Mouse (Mus musculus) liver, adult 2 months (tissue): ENCODE data around the gene Cacnb1. TPM values are rescaled to one million over a fixed set of nuclear protein-coding genes. Genes with fewer than 3 reads are reported as not detected.
A peak's percentile ranks its signal among the peaks of the same experiment; 100 is the strongest.

ENCODE experiments used
- DNase-seq: peaks from one replicate; pipeline ENCODE4 v3.0.0-alpha.2; 2011; ENCODE audit warnings: low read depth, low spot score; ENCODE audit errors: extremely low read depth
- H3K27ac ChIP-seq: fragments of 200-500 bp; replicated peaks from 2 replicates; pipeline ENCODE4 v1.5.1; 2012; ENCODE audit warnings: low read depth, mild to moderate bottlenecking, control low read depth, inconsistent platforms, low read length; ENCODE audit not compliant: insufficient read depth
- H3K27me3 ChIP-seq: fragments of 200-500 bp; 2 replicates; pipeline ENCODE4 v1.6.1; 2012; ENCODE audit warnings: mild to moderate bottlenecking, moderate library complexity, low read length, inconsistent platforms; ENCODE audit not compliant: control insufficient read depth, insufficient read depth
- H3K36me3 ChIP-seq: fragments of 200-500 bp; 2 replicates; pipeline ENCODE4 v1.6.1; 2012; ENCODE audit warnings: low read length, inconsistent platforms; ENCODE audit not compliant: control insufficient read depth, insufficient read depth
- H3K4me1 ChIP-seq: fragments of 200-500 bp; 2 replicates; pipeline ENCODE4 v1.6.1; 2011; ENCODE audit warnings: low read length; ENCODE audit not compliant: control insufficient read depth, insufficient read depth
- H3K4me3 ChIP-seq: fragments of 200-500 bp; 2 replicates; pipeline ENCODE4 v1.5.1; 2011; ENCODE audit warnings: low read depth, mild to moderate bottlenecking, control low read depth, low read length, moderate library complexity; ENCODE audit not compliant: insufficient read depth
- H3K79me2 ChIP-seq: fragments of 200-500 bp; 2 replicates; pipeline ENCODE4 v1.6.1; 2012; ENCODE audit warnings: inconsistent platforms, mild to moderate bottlenecking, low read length, moderate library complexity; ENCODE audit not compliant: control insufficient read depth, insufficient read depth
- H3K9ac ChIP-seq: fragments of 200-500 bp; 2 replicates; pipeline ENCODE4 v1.6.1; 2012; ENCODE audit warnings: low read depth, mild to moderate bottlenecking, control low read depth, inconsistent platforms, low read length
- CTCF ChIP-seq: fragments of 200-500 bp; IDR thresholded peaks from 2 replicates; pipeline ENCODE4 v1.5.1; 2011; ENCODE audit warnings: low read depth, low read length, control low read depth
- POLR2A ChIP-seq: fragments of 200-500 bp; IDR thresholded peaks from 2 replicates; pipeline ENCODE4 v1.6.1; 2011; ENCODE audit warnings: low read length, control low read depth; ENCODE audit not compliant: insufficient read depth; ENCODE audit errors: extremely low read depth
- WGBS: fragments of 180-500 bp; shearing (Covaris S2); methylation state at CpG from one replicate; pipeline ENCODE4 v1.1.7; 2018; 5-methylcytosine and 5-hydroxymethylcytosine counted together
- polyA plus RNA-seq: library from polyadenylated mRNA; depleted of rRNA; stranded (reverse); fragments of >200 nt; gene quantifications from 2 replicates; pipeline ENCODE4 v1.2.3, GENCODE M21; 2012
- total RNA-seq: library from RNA; depleted of rRNA; stranded (reverse); fragments of >200 nt; gene quantifications from 2 replicates; pipeline ENCODE4 v1.2.3, GENCODE M21; 2014

Gene Cacnb1
- total and polyA plus RNA-seq, 2 experiments, result 0.37 to 0.84 TPM

- TF ChIP-seq CTCF, result no peak
- no peak for TF ChIP-seq POLR2A
Observed at GRCm38 (mm10) chr11:97974141-97974540, 48.7 kb downstream of the Cacnb1 start.

GRCm38 (mm10) chr11:97972434-97972833 lies 50.4 kb downstream of the Cacnb1 start:
- no peak overlapping the region for H3K27ac ChIP-seq
- no peaks in the 10 kb centered on the region for H3K36me3 ChIP-seq
- WGBS, result 78% methylated on average over 2 of the region's 2 CpGs
- no peaks in the 10 kb centered on the region for H3K79me2 ChIP-seq
- H3K4me1 ChIP-seq, result peaks cover 11% of the 10 kb centered on the region
- no peak overlapping the region for H3K9ac ChIP-seq
- DNase-seq, result no peak
- no peaks in the 10 kb centered on the region for H3K27me3 ChIP-seq
- TF ChIP-seq CTCF, result 0 out of 2 replicates have a peak, but pooled peaks have one; percentile 25
- TF ChIP-seq POLR2A, result no peak
- no peak overlapping the region for H3K4me3 ChIP-seq

More at GRCm38 (mm10) chr11:97974141-97974540, 48.7 kb downstream of the Cacnb1 start:
- Histone ChIP-seq H3K4me1 (peaks cover 10% of the 10 kb centered on the region; the same call in 1 of the 2 replicates), H3K79me2 (no peaks in the 10 kb centered on the region), H3K27me3 (no peaks in the 10 kb centered on the region), H3K9ac (no peak overlapping the region), H3K36me3 (no peaks in the 10 kb centered on the region), H3K4me3 (no peak overlapping the region), H3K27ac (no peak overlapping the region)
- 22% methylated on average over 5 of the region's 5 CpGs for WGBS
- peak; percentile 81 for DNase-seq

GRCm38 (mm10) chr11:97971232-97971631 lies 51.6 kb downstream of the Cacnb1 start:
- Histone ChIP-seq H3K4me1 (peaks cover 16% of the 10 kb centered on the region), H3K36me3 (no peaks in the 10 kb centered on the region), H3K4me3 (no peak overlapping the region), H3K27me3 (no peaks in the 10 kb centered on the region), H3K79me2 (no peaks in the 10 kb centered on the region), H3K27ac (no peak overlapping the region), H3K9ac (no peak overlapping the region)
- peak; percentile 46 for DNase-seq
- no peak for TF ChIP-seq POLR2A
- no peak for TF ChIP-seq CTCF
- WGBS, result 29% methylated on average over 7 of the region's 7 CpGs

DNA sequence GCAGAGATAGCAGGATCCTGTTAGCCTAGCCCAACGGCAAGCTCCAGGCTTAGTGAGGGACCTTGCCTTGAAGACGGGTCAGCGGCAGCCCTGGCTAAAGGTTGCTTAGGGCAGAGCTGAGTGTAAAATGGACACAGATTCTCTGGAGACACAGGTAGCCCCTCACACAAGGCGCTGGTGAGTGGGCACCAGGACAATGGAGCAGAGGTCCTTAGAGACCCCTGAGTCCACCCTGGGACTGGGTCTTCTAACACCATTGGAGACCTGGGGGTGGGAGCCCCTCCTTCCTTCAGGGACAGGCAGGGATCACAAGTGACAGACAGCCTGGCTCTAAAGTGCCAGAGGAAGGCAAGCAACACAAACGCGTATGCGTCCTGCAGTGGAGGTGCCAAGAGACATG lies 52.1 kb downstream of the Cacnb1 start:
- no peak overlapping the region for H3K4me3 ChIP-seq
- H3K36me3 ChIP-seq, result no peaks in the 10 kb centered on the region
- no peaks in the 10 kb centered on the region for H3K27me3 ChIP-seq
- WGBS, result 87% methylated on average over 7 of the region's 7 CpGs
- H3K9ac ChIP-seq, result no peak overlapping the region
- no peak for TF ChIP-seq POLR2A
- no peak for TF ChIP-seq CTCF
- no peaks in the 10 kb centered on the region for H3K79me2 ChIP-seq
- peaks cover 16% of the 10 kb centered on the region for H3K4me1 ChIP-seq
- DNase-seq, result no peak
- no peak overlapping the region for H3K27ac ChIP-seq

DNA sequence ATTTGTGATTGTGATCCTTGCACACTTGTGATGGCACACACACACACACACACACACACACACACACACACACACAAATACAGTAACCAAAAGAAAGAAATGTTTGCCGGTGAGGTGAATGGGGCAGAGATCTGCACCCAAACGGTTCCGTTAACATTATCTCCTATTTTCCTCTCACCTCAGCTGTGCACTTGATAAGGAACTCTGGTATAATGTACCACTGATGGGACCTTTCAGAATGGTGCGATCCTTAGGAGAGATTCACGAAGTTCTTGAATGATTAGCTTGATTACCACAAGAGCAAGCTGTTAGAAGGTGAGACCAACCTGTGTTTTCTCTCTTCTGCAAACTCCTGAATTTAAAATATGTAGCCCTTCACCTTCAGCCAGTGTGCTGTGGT lies 54.4 kb downstream of the Cacnb1 start:
- DNase-seq, result no peak
- Histone ChIP-seq H3K79me2 (no peaks in the 10 kb centered on the region), H3K36me3 (no peaks in the 10 kb centered on the region), H3K4me1 (peaks cover 9% of the 10 kb centered on the region), H3K27me3 (no peaks in the 10 kb centered on the region), H3K27ac (no peak overlapping the region), H3K9ac (no peak overlapping the region), H3K4me3 (no peak overlapping the region)
- WGBS, result 87% methylated on average over 5 of the region's 5 CpGs
- TF ChIP-seq POLR2A (no peak), CTCF (no peak)

DNA sequence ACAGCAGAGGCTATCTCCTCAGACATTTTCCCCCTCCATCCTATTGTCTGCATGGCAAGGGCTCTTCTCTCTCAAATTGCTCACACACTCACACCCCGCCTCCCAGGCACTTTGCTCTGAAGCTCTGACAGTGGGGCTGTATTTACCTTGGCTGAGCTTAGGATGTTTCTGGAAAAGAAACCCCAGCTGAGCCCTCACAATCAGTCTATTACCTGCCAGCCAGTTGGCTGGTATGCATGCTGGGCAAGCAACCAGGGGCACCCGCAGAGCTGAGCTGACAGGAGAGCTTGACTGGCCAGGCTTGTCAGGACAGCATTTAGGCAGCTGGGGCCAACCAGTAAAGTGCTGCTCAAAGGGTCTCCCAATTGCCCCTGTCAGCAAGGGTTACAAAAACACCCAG lies 55.7 kb downstream of the Cacnb1 start:
- Histone ChIP-seq H3K9ac (no peak overlapping the region), H3K4me3 (no peak overlapping the region), H3K36me3 (no peaks in the 10 kb centered on the region), H3K79me2 (no peaks in the 10 kb centered on the region), H3K27me3 (no peaks in the 10 kb centered on the region), H3K27ac (no peak overlapping the region), H3K4me1 (peaks cover 9% of the 10 kb centered on the region)
- peak; percentile 88 for DNase-seq
- 31% methylated on average over 2 of the region's 2 CpGs for WGBS
- no peak for TF ChIP-seq POLR2A
- TF ChIP-seq CTCF, result no peak
